Mouse (Mus musculus) thymus, adult 2 months (tissue): ENCODE data around the gene Cyp2a12. TPM values are rescaled to one million over a fixed set of nuclear protein-coding genes. Genes with fewer than 3 reads are reported as not detected.

Source experiments
- DNase-seq: peaks from one replicate; pipeline ENCODE4 v3.0.0; 2021
- H3K27ac ChIP-seq: fragments of 200-500 bp; 2 replicates; pipeline ENCODE4 v1.5.1; 2012; ENCODE audit warnings: low read length, control low read depth; ENCODE audit not compliant: control insufficient read depth, insufficient read depth
- H3K27me3 ChIP-seq: fragments of 200-500 bp; 2 replicates; pipeline ENCODE4 v1.6.1; 2012; ENCODE audit warnings: mild to moderate bottlenecking, low read length, moderate library complexity, mixed read lengths; ENCODE audit not compliant: control insufficient read depth, insufficient read depth
- H3K36me3 ChIP-seq: fragments of 200-500 bp; 2 replicates; pipeline ENCODE4 v1.6.1; 2012; ENCODE audit warnings: mild to moderate bottlenecking, low read length, moderate library complexity; ENCODE audit not compliant: control insufficient read depth, insufficient read depth
- H3K4me1 ChIP-seq: fragments of 200-500 bp; replicated peaks from 2 replicates; pipeline ENCODE4 v1.6.1; 2012; ENCODE audit warnings: low read length; ENCODE audit not compliant: control insufficient read depth, insufficient read depth
- H3K4me3 ChIP-seq: fragments of 200-500 bp; 2 replicates; pipeline ENCODE4 v1.5.1; 2012; ENCODE audit warnings: mild to moderate bottlenecking, low read length, control low read depth, moderate library complexity; ENCODE audit not compliant: control insufficient read depth, insufficient read depth
- CTCF ChIP-seq: fragments of 200-500 bp; IDR thresholded peaks from 2 replicates; pipeline ENCODE4 v1.5.1; 2012; ENCODE audit warnings: mild to moderate bottlenecking, control low read depth, low read length, moderate library complexity, borderline replicate concordance; ENCODE audit not compliant: control insufficient read depth, poor library complexity, insufficient read depth; ENCODE audit errors: extremely low read depth
- POLR2A ChIP-seq: fragments of 200-500 bp; IDR thresholded peaks from 2 replicates; pipeline ENCODE4 v1.6.1; 2012; ENCODE audit warnings: mild to moderate bottlenecking, low read length, control low read depth, moderate library complexity; ENCODE audit not compliant: control insufficient read depth, poor library complexity, insufficient read depth; ENCODE audit errors: extremely low read depth
- WGBS: fragments of 180-500 bp; shearing (Covaris S2); methylation state at CpG from one replicate; pipeline ENCODE4 v1.1.7; 2018; 5-methylcytosine and 5-hydroxymethylcytosine counted together
- polyA plus RNA-seq: library from polyadenylated mRNA; depleted of rRNA; stranded (reverse); fragments of >200 nt; gene quantifications from 2 replicates; pipeline ENCODE4 v1.2.3, GENCODE M21; 2012; rRNA removed

Gene Cyp2a12
- polyA plus RNA-seq, 1 experiment = not detected

DNA sequence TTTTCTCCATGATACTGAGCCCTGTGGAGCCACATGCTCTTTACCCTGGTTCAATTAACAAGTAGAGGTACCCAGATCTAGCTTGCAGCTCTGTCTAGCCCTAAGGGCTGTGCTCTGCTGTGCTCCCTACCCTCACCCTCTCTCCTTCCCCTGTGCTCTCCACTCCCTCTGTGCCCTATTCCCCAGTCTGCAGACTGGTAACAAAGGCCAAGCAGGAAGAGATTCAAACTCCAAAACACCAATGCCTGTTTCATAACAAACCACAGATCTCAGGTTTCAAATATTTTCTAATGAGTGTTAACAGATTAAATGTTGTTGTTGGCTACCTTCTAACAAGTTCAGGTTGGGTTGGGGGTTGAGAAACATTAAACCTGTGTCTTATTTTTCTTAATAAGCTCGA is 49.8 kb downstream of the Cyp2a12 start:
- 78% methylated on average over 1 of the region's 1 CpGs for WGBS
- TF ChIP-seq POLR2A (no peak), CTCF (no peak)
- H3K4me1 ChIP-seq = no peaks in the 10 kb centered on the region

DNA sequence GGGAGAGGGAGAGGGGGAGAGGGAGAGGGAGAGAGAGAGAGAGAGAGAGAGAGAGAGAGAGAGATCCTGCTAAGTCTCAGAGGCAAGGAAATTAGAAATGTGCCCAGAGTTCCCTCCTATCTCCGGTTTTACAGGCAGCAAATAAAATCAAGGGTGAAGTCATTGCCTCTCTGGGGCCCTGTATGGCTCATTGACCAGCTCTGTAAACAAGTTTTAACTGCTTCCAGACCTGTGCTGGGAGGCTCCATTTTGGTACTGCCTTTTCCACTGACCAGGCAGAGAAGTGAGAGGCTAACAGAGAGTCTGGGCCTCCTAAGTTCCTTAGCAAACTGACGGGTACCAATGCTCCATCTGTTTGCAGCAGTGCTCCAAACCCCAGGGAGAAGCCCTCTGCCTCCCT is 52.7 kb downstream of the Cyp2a12 start:
- no peaks in the 10 kb centered on the region for H3K27me3 ChIP-seq
- no peaks in the 10 kb centered on the region for H3K36me3 ChIP-seq
- H3K4me3 ChIP-seq = no peak overlapping the region
- TF ChIP-seq POLR2A (no peak), CTCF (no peak)
- H3K27ac ChIP-seq = no peak overlapping the region
- 78% methylated on average over 2 of the region's 2 CpGs for WGBS
- H3K4me1 ChIP-seq = no peaks in the 10 kb centered on the region
- DNase-seq = no peak

More for the DNA sequence above, 49.8 kb downstream of the Cyp2a12 start:
- Histone ChIP-seq H3K27ac (no peak overlapping the region), H3K4me3 (no peak overlapping the region), H3K27me3 (no peaks in the 10 kb centered on the region), H3K36me3 (no peaks in the 10 kb centered on the region)
- DNase-seq = no peak

Other genes with a start within 250 kb of the Cyp2a12 start
- gene Cyp2g1, start 220.2 kb upstream of the Cyp2a12 start, polyA plus RNA-seq = 1.6 and 2.2 TPM in 2 replicates
- 11.7 and 19.9 TPM in 2 replicates for gene Cyp2a5, start 193.8 kb upstream of the Cyp2a12 start, polyA plus RNA-seq
- not detected in 2 replicates for gene Cyp2a22, start 89.7 kb upstream of the Cyp2a12 start, polyA plus RNA-seq
- gene Cyp2f2, start 90.8 kb downstream of the Cyp2a12 start, polyA plus RNA-seq = 19.2 and 24.7 TPM in 2 replicates
- gene Cyp2t4, start 124.6 kb downstream of the Cyp2a12 start, polyA plus RNA-seq = 0.11 TPM in 1 of 2 replicates, not detected in the other
- 116 and 125 TPM in 2 replicates for gene Egln2, start 137.7 kb downstream of the Cyp2a12 start, polyA plus RNA-seq
- 127 and 136 TPM in 2 replicates for gene Rab4b, start 149.8 kb downstream of the Cyp2a12 start, polyA plus RNA-seq
- gene Gm21983, start 152.0 kb downstream of the Cyp2a12 start, polyA plus RNA-seq = 0.19 TPM in 1 of 2 replicates, not detected in the other
- gene Mia, start 152.1 kb downstream of the Cyp2a12 start, polyA plus RNA-seq = 4.0 and 5.2 TPM in 2 replicates
- 20.4 and 20.9 TPM in 2 replicates for gene BC024978, start 166.7 kb downstream of the Cyp2a12 start, polyA plus RNA-seq
- 293 and 316 TPM in 2 replicates for gene Snrpa, start 167.2 kb downstream of the Cyp2a12 start, polyA plus RNA-seq
- 12.2 and 12.4 TPM in 2 replicates for gene Itpkc, start 199.6 kb downstream of the Cyp2a12 start, polyA plus RNA-seq
- gene Coq8b, start 203.9 kb downstream of the Cyp2a12 start, polyA plus RNA-seq = 53.1 and 57.8 TPM in 2 replicates
- 10.3 and 10.7 TPM in 2 replicates for gene Numbl, start 229.4 kb downstream of the Cyp2a12 start, polyA plus RNA-seq